Mouse (Mus musculus): ENCODE data around the gene Lrrk1. TPM values are rescaled to one million over a fixed set of nuclear protein-coding genes. Genes with fewer than 3 reads are reported as not detected.

Lrrk1 gene
- polyA plus RNA-seq, 1 experiment from 2014 or later = 8.5 TPM

DNA sequence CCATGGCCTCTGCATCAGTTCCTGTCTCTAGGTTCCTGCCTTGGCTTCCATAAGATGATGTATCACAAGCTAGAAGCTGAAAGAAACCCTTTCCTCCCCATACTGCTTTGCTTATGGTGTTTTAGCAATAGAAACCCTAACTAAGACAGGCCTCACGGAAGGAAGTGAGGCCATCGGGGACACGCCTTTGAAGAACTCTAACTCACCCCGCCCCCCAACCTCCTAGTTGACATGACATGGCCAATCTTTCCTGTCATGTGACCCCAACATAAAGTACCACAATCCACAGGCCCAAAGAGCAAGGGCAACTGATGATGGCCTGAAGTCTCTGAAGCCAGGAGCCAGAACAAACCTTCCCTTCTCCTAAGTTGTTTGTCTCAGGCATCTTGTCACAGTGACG lies 114.7 kb downstream of the Lrrk1 start:
- H3K27ac ChIP-seq (replicated peaks) = no peak overlapping the region
- H3K4me1 ChIP-seq = peaks cover 2% of the 10 kb centered on the region; the same call in 1 of the 2 replicates
- 94% methylated on average over 5 of the region's 5 CpGs for WGBS
- H3K9me3 ChIP-seq = no peaks in the 10 kb centered on the region
- no peaks in the 10 kb centered on the region for H3K27me3 ChIP-seq (replicated peaks; ENCODE audit: low read depth, poor library complexity, severe bottlenecking)
- H3K36me3 ChIP-seq (replicated peaks) = peaks cover 23% of the 10 kb centered on the region
- no peak overlapping the region for H3K4me3 ChIP-seq
- no peak for DNase-seq (ENCODE audit: low spot score)

DNA sequence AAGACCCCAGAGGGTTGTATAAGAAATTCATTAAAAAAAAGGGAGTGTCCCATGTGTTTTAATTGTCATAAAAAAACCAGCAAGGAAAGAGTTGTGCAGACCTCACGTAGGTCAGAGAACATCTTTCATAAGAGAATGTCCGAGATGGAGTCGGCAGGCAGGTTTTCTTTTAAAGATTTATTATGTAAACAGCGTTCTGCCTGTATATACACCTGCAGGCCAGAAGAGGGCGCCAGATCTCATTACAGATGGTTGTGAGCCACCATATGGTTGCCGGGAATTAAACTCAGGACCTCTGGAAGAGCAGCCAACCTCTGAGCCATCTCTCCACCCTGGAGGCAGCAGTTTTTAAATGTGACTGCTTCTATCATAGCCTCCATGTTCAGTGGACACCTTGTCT lies 116.9 kb downstream of the Lrrk1 start:
- no peaks in the 10 kb centered on the region for H3K9me3 ChIP-seq
- DNase-seq (ENCODE audit: low spot score) = no peak
- H3K27me3 ChIP-seq (replicated peaks; ENCODE audit: low read depth, poor library complexity, severe bottlenecking) = no peaks in the 10 kb centered on the region
- H3K4me3 ChIP-seq = no peak overlapping the region
- WGBS = 71% methylated on average over 6 of the region's 6 CpGs
- peaks cover 23% of the 10 kb centered on the region for H3K36me3 ChIP-seq (replicated peaks)
- H3K4me1 ChIP-seq = no peaks in the 10 kb centered on the region
- H3K27ac ChIP-seq (replicated peaks) = no peak overlapping the region

GRCm38 (mm10) chr7:66266942-66267850 lies 121.0 kb downstream of the Lrrk1 start:
- peak overlapping the region; percentile 51 for H3K27ac ChIP-seq (replicated peaks)

GRCm38 (mm10) chr7:66263421-66263820 lies 124.7 kb downstream of the Lrrk1 start:
- WGBS = 71% methylated on average over 5 of the region's 5 CpGs
- no peak for DNase-seq (ENCODE audit: low spot score)
- H3K27me3 ChIP-seq (replicated peaks; ENCODE audit: low read depth, poor library complexity, severe bottlenecking) = no peaks in the 10 kb centered on the region

More at GRCm38 (mm10) chr7:66266942-66267850, 121.0 kb downstream of the Lrrk1 start:
- Histone ChIP-seq H3K36me3 (replicated peaks) (peaks cover 13% of the 10 kb centered on the region), H3K27me3 (replicated peaks; ENCODE audit: low read depth, poor library complexity, severe bottlenecking) (no peaks in the 10 kb centered on the region), H3K4me1 (0 out of 2 replicates have a peak, but pooled peaks cover 4% of the 10 kb centered on the region), H3K4me3 (no peak overlapping the region), H3K9me3 (no peaks in the 10 kb centered on the region)
- DNase-seq (ENCODE audit: low spot score) = no peak
- 85% methylated on average over 6 of the region's 6 CpGs for WGBS

GRCm38 (mm10) chr7:66262570-66263156 lies 125.5 kb downstream of the Lrrk1 start:
- no peak for DNase-seq (ENCODE audit: low spot score)
- Histone ChIP-seq H3K4me3 (no peak overlapping the region), H3K27me3 (replicated peaks; ENCODE audit: low read depth, poor library complexity, severe bottlenecking) (no peaks in the 10 kb centered on the region), H3K36me3 (replicated peaks) (peaks cover 9% of the 10 kb centered on the region), H3K4me1 (0 out of 2 replicates have a peak, but pooled peaks cover 4% of the 10 kb centered on the region), H3K9me3 (no peaks in the 10 kb centered on the region), H3K27ac (replicated peaks) (no peak overlapping the region)
- 94% methylated on average over 13 of the region's 13 CpGs for WGBS

More at GRCm38 (mm10) chr7:66263421-66263820, 124.7 kb downstream of the Lrrk1 start:
- Histone ChIP-seq H3K4me3 (no peak overlapping the region), H3K9me3 (no peaks in the 10 kb centered on the region), H3K36me3 (replicated peaks) (peaks cover 9% of the 10 kb centered on the region), H3K27ac (replicated peaks) (peak overlapping the region; percentile 24; the same call in 1 of the 2 replicates), H3K4me1 (0 out of 2 replicates have a peak, but pooled peaks cover 4% of the 10 kb centered on the region)

- no peak overlapping the region for H3K4me3 ChIP-seq
- H3K4me1 ChIP-seq = 0 out of 2 replicates have a peak, but pooled peaks cover 4% of the 10 kb centered on the region
- H3K36me3 ChIP-seq (replicated peaks) = peaks cover 9% of the 10 kb centered on the region
- no peaks in the 10 kb centered on the region for H3K9me3 ChIP-seq
- no peaks in the 10 kb centered on the region for H3K27me3 ChIP-seq (replicated peaks; ENCODE audit: low read depth, poor library complexity, severe bottlenecking)
- DNase-seq (ENCODE audit: low spot score) = no peak
- no peak overlapping the region for H3K27ac ChIP-seq (replicated peaks)
- 94% methylated on average over 7 of the region's 7 CpGs for WGBS
These were observed 127.3 kb downstream of the Lrrk1 start for GRCm38 (mm10) chr7:66260763-66261390.

- Histone ChIP-seq H3K27ac (replicated peaks) (no peak overlapping the region), H3K9me3 (no peaks in the 10 kb centered on the region), H3K27me3 (replicated peaks; ENCODE audit: low read depth, poor library complexity, severe bottlenecking) (no peaks in the 10 kb centered on the region), H3K4me3 (no peak overlapping the region), H3K4me1 (0 out of 2 replicates have a peak, but pooled peaks cover 4% of the 10 kb centered on the region), H3K36me3 (replicated peaks) (peaks cover 9% of the 10 kb centered on the region)
- 90% methylated on average over 8 of the region's 8 CpGs for WGBS
- DNase-seq (ENCODE audit: low spot score) = no peak
These were observed 127.9 kb downstream of the Lrrk1 start for GRCm38 (mm10) chr7:66260295-66260694.

DNA sequence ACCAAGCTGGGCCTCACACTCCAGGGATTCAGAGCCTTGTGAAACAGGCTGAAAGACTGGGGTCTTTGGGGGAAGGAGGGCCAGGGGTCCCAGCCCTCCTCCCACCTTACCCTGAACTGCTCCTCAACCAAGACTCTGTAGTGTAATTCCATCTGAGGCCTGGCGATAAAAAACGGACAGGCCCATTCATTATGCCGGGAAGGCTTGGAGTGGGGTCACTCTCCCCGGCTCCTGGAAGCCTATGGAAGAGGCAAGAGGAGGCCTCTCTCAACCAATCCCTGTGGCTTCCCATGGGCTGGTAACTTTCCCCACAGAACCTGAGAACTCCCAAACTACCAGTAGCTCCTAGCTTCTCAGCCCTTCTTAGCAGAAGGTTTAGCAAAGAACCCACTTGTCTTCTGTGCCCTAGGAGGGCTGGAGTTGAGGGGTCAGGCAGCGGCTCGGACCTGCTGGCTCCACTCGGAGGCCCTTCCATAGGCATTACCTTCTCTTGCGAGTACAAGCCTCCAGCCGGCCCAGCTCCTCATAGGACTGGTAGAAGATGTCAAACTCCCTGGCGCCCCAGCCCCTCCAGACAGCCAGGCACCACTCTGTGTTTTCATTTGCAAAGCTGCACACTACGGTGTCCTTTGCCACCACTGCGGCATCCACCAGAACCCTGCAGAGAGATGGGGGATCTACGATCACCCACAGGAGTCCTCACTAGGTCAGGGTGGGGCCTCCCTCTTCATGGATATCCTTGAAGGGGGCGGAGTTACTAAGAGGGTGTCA lies 128.5 kb downstream of the Lrrk1 start:
- Histone ChIP-seq H3K4me3 (no peak overlapping the region), H3K36me3 (replicated peaks) (peaks cover 9% of the 10 kb centered on the region), H3K9me3 (no peaks in the 10 kb centered on the region), H3K27ac (replicated peaks) (no peak overlapping the region), H3K4me1 (0 out of 2 replicates have a peak, but pooled peaks cover 4% of the 10 kb centered on the region), H3K27me3 (replicated peaks; ENCODE audit: low read depth, poor library complexity, severe bottlenecking) (no peaks in the 10 kb centered on the region)
- DNase-seq (ENCODE audit: low spot score) = no peak
- 85% methylated on average over 14 of the region's 14 CpGs for WGBS

- H3K27ac ChIP-seq (replicated peaks) = no peak overlapping the region
- H3K4me1 ChIP-seq = 0 out of 2 replicates have a peak, but pooled peaks cover 3% of the 10 kb centered on the region
- no peaks in the 10 kb centered on the region for H3K27me3 ChIP-seq (replicated peaks; ENCODE audit: low read depth, poor library complexity, severe bottlenecking)
- no peaks in the 10 kb centered on the region for H3K9me3 ChIP-seq
- H3K4me3 ChIP-seq = no peak overlapping the region
- H3K36me3 ChIP-seq (replicated peaks) = peaks cover 9% of the 10 kb centered on the region
- 79% methylated on average over 5 of the region's 5 CpGs for WGBS
- DNase-seq (ENCODE audit: low spot score) = no peak
These were observed 129.2 kb downstream of the Lrrk1 start for GRCm38 (mm10) chr7:66258997-66259396.

- Histone ChIP-seq H3K27me3 (replicated peaks; ENCODE audit: low read depth, poor library complexity, severe bottlenecking) (no peaks in the 10 kb centered on the region), H3K4me1 (no peaks in the 10 kb centered on the region), H3K9me3 (no peaks in the 10 kb centered on the region), H3K36me3 (replicated peaks) (peaks cover 7% of the 10 kb centered on the region), H3K27ac (replicated peaks) (no peak overlapping the region), H3K4me3 (no peak overlapping the region)
- DNase-seq (ENCODE audit: low spot score) = no peak
- WGBS = 87% methylated on average over 5 of the region's 5 CpGs
These were observed 130.9 kb downstream of the Lrrk1 start for GRCm38 (mm10) chr7:66257232-66257631.

DNA sequence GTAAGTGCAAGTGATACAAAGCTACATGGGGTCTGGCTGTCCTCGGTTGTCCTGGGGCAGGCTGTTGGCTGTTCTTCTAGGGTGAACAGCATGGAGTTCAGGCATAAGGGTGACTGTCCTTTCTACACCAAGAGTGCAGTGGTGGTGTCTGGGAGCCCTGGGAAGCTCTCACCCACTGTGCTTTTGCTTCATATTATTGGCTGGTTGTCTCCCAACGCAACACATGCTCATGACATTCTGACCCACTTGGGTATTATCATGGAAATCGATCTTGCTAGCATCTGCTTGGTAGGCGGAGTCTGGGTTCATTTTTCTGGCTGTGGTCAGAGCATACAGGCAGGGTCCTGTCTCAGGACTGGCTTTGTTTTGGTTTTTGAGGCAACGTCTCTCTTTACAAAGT lies 131.7 kb downstream of the Lrrk1 start:
- DNase-seq (ENCODE audit: low spot score) = no peak
- Histone ChIP-seq H3K4me1 (no peaks in the 10 kb centered on the region), H3K27me3 (replicated peaks; ENCODE audit: low read depth, poor library complexity, severe bottlenecking) (no peaks in the 10 kb centered on the region), H3K36me3 (replicated peaks) (no peaks in the 10 kb centered on the region; the same call in 1 of the 2 replicates), H3K27ac (replicated peaks) (no peak overlapping the region), H3K4me3 (no peak overlapping the region), H3K9me3 (no peaks in the 10 kb centered on the region)
- WGBS = 85% methylated on average over 5 of the region's 5 CpGs

- Histone ChIP-seq H3K36me3 (replicated peaks) (no peaks in the 10 kb centered on the region), H3K27me3 (replicated peaks; ENCODE audit: low read depth, poor library complexity, severe bottlenecking) (no peaks in the 10 kb centered on the region), H3K4me1 (no peaks in the 10 kb centered on the region), H3K27ac (replicated peaks) (no peak overlapping the region), H3K4me3 (no peak overlapping the region), H3K9me3 (no peaks in the 10 kb centered on the region)
- WGBS = 88% methylated on average over 8 of the region's 8 CpGs
- no peak for DNase-seq (ENCODE audit: low spot score)
These were observed 133.2 kb downstream of the Lrrk1 start for GRCm38 (mm10) chr7:66254993-66255392.

Measured in embryonic facial prominence, embryonic 10.5 days (tissue).